Mouse (Mus musculus): ENCODE measurements around the gene Cypt14. TPM values are rescaled to one million over a fixed set of nuclear protein-coding genes. Genes with fewer than 3 reads are reported as not detected.
"Not testable (repeated sequence)": the region's sequence is repeated elsewhere in the genome, so short reads cannot be mapped to it uniquely, and the experiment has no call there.

Cypt14 gene
- polyA plus RNA-seq (2015; fragmentation: Nextera tagmentation; extraction: Ambion mirVana), result not detected in 2 replicates

DNA sequence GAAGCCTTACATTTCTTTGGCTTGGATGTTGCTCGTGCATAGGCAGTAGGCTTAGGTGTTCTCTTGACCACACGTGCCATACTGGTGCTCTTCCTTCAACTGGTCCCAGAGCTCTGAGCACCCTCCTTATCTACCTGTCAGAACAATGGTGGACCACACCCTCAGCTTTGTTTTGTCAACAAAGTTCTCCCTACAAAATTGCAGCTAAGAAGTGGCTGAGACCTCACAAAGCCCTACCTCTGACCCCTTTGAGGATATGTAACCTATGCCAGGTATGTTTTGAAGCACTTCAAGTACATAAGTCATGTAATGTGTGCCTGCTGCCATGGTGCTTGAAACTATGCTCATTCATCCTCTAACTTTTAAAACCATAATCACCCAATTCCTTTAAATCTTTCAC lies at the start of gene Cypt14:
Gene Cypt14 (minus strand): TSS at position 101 of the 400 bp plus-strand sequence.
- H3K36me3 ChIP-seq; H3K9me3 ChIP-seq; H3K4me3 ChIP-seq; H3K9ac ChIP-seq; H3K4me2 ChIP-seq; H3K27me3 ChIP-seq; H3K27ac ChIP-seq; H3K4me1 ChIP-seq; ATAC-seq (ENCODE audit: insufficient number of reproducible peaks, insufficient read depth, low FRiP score, low TSS enrichment, low read depth): not testable (repeated sequence)
- 68% methylated on average over 2 of the region's 2 CpGs for WGBS
